Comparison of ENCODE assay signal across 10 mouse cellular contexts in genomic region chr10:60028979-60029378, GRCm38 (mm10). TPM values are rescaled to one million over a fixed set of nuclear protein-coding genes. Genes with fewer than 3 reads are reported as not detected.
DNase-seq lines count a peak whose midpoint lies in the region; ATAC-seq lines count a peak whose summit lies in the region.
"Had no signal": no experiment of that assay in that cellular context is flagged by ENCODE, and none has a peak within 500 bp of the region (broad histone marks: within the 10 kb centered on the region; RNA-seq: fewer than 3 reads in every experiment).

No protein-coding gene starts in this region.

- no peaks in the 10 kb centered on the region for H3K27me3 ChIP-seq in forebrain, embryonic 12.5 days
- H3K27me3 ChIP-seq: CH12.LX had no signal

- peak; percentile 25; the same call in 1 of the 2 replicates for ATAC-seq in forebrain, embryonic 12.5 days (ENCODE audit: low FRiP score)

- H3K36me3 ChIP-seq in forebrain, embryonic 12.5 days (replicated peaks), result no peaks in the 10 kb centered on the region

- H3K4me1 ChIP-seq in forebrain, embryonic 12.5 days, result peaks cover 40% of the 10 kb centered on the region

- no peaks in the 10 kb centered on the region for H3K9me3 ChIP-seq in forebrain, embryonic 12.5 days

- peak; percentile 58 for DNase-seq in left cerebral cortex, postnatal 4 days
- DNase-seq in left cerebral cortex, postnatal 14 days (ENCODE audit: low spot score in 2 of 2), result no peak
- peak; percentile 96 for DNase-seq in kidney, adult 9 months
- peak; percentile 16 for DNase-seq in ovary, postnatal 10 days (ENCODE audit: low spot score)
- no peak for DNase-seq in frontal cortex, postnatal 10 days (ENCODE audit: low spot score in 2 of 2)
- DNase-seq in thymus, postnatal 4 days, result no peak
- no peak for DNase-seq in heart, postnatal 14 days
- DNase-seq: gastrocnemius, postnatal 25 days had no signal

- H3K4me2 ChIP-seq in forebrain, embryonic 12.5 days, result no peak overlapping the region

- intact Hi-C loops in left cerebral cortex, postnatal 4 days (cut with DNase I), result no loop called here
- intact Hi-C loops in left cerebral cortex, postnatal 14 days (cut with DNase I), result no loop called here
- intact Hi-C loops in heart, postnatal 14 days (cut with DNase I), result no loop called here

- H3K9ac ChIP-seq in forebrain, embryonic 12.5 days, result no peak overlapping the region

- WGBS in forebrain, embryonic 12.5 days, result 54% methylated on average over 7 of the region's 7 CpGs

- no peak overlapping the region for H3K4me3 ChIP-seq in forebrain, embryonic 12.5 days (replicated peaks)

- H3K27ac ChIP-seq in forebrain, embryonic 12.5 days, result no peak overlapping the region

RNA-seq across cellular contexts. Expression of gene Anapc16, which starts 26.0 kb away (rescaled TPM):
- 10 to 100 TPM; 60.2 to 60.8 TPM for total RNA-seq in left cerebral cortex, postnatal 4 days (2021)
- 10 to 100 TPM; 60.8 to 67.3 TPM for total RNA-seq in left cerebral cortex, postnatal 14 days (2021)
- polyA plus RNA-seq in forebrain, embryonic 12.5 days (2016; fragmentation: Nextera tagmentation; extraction: Ambion mirVana), result 100 and 106 TPM in 2 replicates
- 10 to 100 TPM; 64.8 to 70.1 TPM for total RNA-seq in heart, postnatal 14 days (2021)

RNA-seq across cellular contexts. Expression of gene Ascc1, which starts 26.4 kb away (rescaled TPM):
- 10 to 100 TPM; 25.8 to 27.1 TPM for total RNA-seq in left cerebral cortex, postnatal 4 days (2021)
- 10 to 100 TPM; 18.1 to 19.4 TPM for total RNA-seq in left cerebral cortex, postnatal 14 days (2021)
- polyA plus RNA-seq in forebrain, embryonic 12.5 days (2016; fragmentation: Nextera tagmentation; extraction: Ambion mirVana), result 38.5 and 38.6 TPM in 2 replicates
- 10 to 100 TPM; 19.1 to 21.7 TPM for total RNA-seq in heart, postnatal 14 days (2021)

Comparison
In these comparisons a context has a peak if more than half of its experiments do, and no peak if none do; other contexts are left out.
1. DNase-seq: peak in left cerebral cortex, postnatal 4 days (single experiment), kidney, adult 9 months (single experiment) and ovary, postnatal 10 days (single experiment); none in left cerebral cortex, postnatal 14 days (0 of 2), frontal cortex, postnatal 10 days (0 of 2), thymus, postnatal 4 days (single experiment) and heart, postnatal 14 days (0 of 2).